Mouse (Mus musculus): Measurements from ENCODE around the gene Slamf8. TPM values are rescaled to one million over a fixed set of nuclear protein-coding genes. Genes with fewer than 3 reads are reported as not detected.

Gene Slamf8
- polyA plus RNA-seq, 1 experiment from 2014 or later, result not detected

DNA sequence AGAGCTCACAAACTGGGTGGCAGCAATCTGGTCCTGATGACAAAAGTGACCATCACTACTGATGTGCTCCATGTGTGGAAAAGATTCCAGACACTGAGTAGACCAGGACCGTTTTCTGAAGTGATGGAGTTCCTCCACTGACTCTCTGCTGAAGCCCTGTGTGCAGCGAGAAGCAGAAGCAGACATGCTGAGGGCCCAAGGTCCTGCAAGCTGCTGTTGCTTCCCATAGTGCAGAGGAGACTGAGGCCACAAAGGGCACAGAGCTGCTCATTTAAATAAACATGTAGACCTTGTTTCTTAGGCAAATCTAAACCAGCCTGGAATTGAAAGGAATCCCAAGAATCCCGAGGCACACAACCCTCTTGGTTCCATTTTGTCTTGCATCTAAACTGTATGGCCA is 3.0 kb upstream of the Slamf8 start:
- Histone ChIP-seq H3K27ac (replicated peaks) (no peak overlapping the region), H3K9ac (no peak overlapping the region), H3K4me1 (no peaks in the 10 kb centered on the region), H3K9me3 (replicated peaks) (no peaks in the 10 kb centered on the region), H3K4me3 (replicated peaks) (no peak overlapping the region), H3K27me3 (no peaks in the 10 kb centered on the region), H3K4me2 (replicated peaks) (no peak overlapping the region), H3K36me3 (no peaks in the 10 kb centered on the region)
- WGBS, result 63% methylated on average over 3 of the region's 3 CpGs
- no peak for ATAC-seq (ENCODE audit: insufficient number of reproducible peaks, low FRiP score, low TSS enrichment, low read depth)

DNA sequence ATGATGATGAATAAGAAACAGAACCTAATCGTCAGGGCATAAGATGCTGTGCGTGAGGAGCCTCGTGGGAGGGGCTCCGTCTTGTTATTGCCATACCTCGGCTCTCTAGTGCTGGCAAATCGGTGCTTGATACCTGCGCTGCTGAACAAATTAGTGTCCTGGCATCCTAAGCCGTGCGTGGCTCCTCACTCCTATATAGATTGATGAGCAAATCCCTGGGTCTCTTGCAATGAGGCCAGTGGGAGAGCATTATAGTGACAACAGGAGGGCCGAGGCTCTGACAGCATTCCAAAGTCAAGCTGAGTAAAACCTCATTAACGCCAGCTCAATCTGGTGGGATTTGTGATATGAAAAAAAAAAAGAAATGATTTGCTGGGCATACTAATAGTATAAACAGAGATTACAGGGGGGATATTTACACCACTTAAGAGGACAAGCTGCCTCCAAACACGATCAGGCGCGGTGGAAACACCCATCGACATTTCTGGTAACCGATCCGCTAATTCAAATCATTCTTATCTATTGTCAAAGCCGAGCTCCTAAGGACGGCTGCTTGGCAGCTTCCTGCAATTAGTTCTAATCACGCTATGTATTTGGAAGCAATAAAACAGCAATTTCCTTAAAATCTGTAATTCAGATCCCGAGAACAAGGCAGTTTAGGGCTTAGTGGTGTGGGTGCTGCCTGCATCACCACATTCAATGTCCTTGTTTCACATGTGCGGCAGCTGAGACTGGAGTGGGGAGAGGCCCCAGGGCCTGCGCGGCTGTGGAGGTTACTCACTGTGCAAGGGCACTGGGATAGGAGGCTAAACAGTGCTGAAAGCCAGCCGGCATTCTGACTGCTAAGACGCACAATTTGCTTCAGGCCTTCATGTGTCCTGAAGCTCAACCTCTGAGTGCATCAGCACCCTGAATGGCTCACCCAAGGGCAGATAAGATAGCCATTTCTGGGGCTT is 4.5 kb downstream of the Slamf8 start:
- Histone ChIP-seq H3K9me3 (replicated peaks) (no peaks in the 10 kb centered on the region), H3K27ac (replicated peaks) (no peak overlapping the region), H3K4me2 (replicated peaks) (no peak overlapping the region), H3K36me3 (no peaks in the 10 kb centered on the region), H3K4me1 (no peaks in the 10 kb centered on the region), H3K9ac (no peak overlapping the region), H3K27me3 (peaks cover 16% of the 10 kb centered on the region), H3K4me3 (replicated peaks) (no peak overlapping the region)
- no peak for ATAC-seq (ENCODE audit: insufficient number of reproducible peaks, low FRiP score, low TSS enrichment, low read depth)
- 24% methylated on average over 26 of the region's 26 CpGs for WGBS

DNA sequence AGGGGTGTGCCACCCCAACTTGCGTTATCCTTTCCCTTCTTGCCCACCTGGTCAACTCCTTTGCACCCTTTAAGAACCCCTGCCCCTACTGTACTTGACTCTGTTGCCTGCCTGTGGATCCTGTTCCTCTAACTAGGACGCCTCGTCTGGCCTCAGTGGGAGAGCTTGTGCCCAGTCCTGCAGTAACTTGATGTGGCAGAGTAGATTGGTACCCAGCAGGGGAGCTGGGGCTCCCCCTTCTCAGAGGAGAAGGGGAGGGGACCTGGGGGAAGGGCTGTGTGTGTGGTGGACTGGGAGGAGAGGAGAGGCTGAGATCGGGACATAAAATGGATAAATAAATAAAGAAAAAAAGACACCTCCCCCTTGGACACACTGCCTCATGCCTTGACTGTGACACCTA is 5.3 kb downstream of the Slamf8 start:
- no peak overlapping the region for H3K27ac ChIP-seq (replicated peaks)
- H3K4me3 ChIP-seq (replicated peaks), result no peak overlapping the region
- peaks cover 16% of the 10 kb centered on the region for H3K27me3 ChIP-seq
- H3K9ac ChIP-seq, result no peak overlapping the region
- H3K4me2 ChIP-seq (replicated peaks), result no peak overlapping the region
- ATAC-seq (ENCODE audit: insufficient number of reproducible peaks, low FRiP score, low TSS enrichment, low read depth), result no peak
- WGBS, result 40% methylated on average over 4 of the region's 4 CpGs
- no peaks in the 10 kb centered on the region for H3K4me1 ChIP-seq
- H3K9me3 ChIP-seq (replicated peaks), result no peaks in the 10 kb centered on the region
- H3K36me3 ChIP-seq, result no peaks in the 10 kb centered on the region

DNA sequence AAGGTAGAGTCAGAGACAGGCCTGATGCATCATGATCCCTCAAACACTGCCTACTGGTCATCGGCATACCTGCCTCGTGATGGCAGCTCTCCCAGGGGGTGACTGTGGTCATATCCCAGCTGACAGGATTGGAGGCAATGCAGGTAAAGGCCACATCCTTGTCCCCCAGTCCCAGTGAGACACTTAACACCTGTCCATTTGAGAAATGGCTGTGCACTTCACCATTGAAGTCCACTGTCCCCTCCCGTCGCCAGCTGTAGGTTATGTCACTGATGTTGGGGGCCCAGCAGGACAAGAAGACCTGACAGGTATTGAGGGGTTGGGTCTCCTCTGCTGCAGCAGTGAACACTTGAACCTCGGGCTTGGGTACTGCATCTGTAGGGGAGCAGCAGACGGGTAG is 6.1 kb downstream of the Slamf8 start:
- WGBS, result 86% methylated on average over 6 of the region's 6 CpGs
- no peak for ATAC-seq (ENCODE audit: insufficient number of reproducible peaks, low FRiP score, low TSS enrichment, low read depth)

DNA sequence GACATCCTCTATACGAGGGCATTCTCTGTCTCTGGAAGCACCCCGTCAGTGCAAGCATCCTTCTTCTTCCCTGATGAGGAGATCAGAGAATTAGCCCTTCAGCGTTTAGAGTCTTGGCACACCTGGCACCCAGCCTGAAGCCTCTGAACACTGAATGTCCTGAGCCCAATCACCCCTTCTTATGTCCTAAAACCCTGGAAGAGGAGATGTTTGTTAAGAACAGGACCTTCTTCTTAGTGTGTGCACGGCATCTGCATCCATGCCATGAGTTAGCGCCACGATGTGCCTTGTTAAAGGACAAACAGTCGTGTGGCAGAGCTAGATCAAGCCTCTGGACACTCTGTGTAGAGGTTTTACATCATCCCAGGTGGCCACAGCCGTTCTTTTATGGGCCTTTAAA is 7.9 kb downstream of the Slamf8 start:
- Histone ChIP-seq H3K9me3 (replicated peaks) (no peaks in the 10 kb centered on the region), H3K4me2 (replicated peaks) (no peak overlapping the region), H3K36me3 (no peaks in the 10 kb centered on the region), H3K4me1 (no peaks in the 10 kb centered on the region), H3K4me3 (replicated peaks) (no peak overlapping the region), H3K9ac (no peak overlapping the region), H3K27me3 (peaks cover 16% of the 10 kb centered on the region), H3K27ac (replicated peaks) (no peak overlapping the region)
- ATAC-seq (ENCODE audit: insufficient number of reproducible peaks, low FRiP score, low TSS enrichment, low read depth), result no peak
- 87% methylated on average over 8 of the region's 8 CpGs for WGBS

More for the DNA sequence above, 6.1 kb downstream of the Slamf8 start:
- no peak overlapping the region for H3K4me3 ChIP-seq (replicated peaks)
- H3K9me3 ChIP-seq (replicated peaks), result no peaks in the 10 kb centered on the region
- H3K27ac ChIP-seq (replicated peaks), result no peak overlapping the region
- no peaks in the 10 kb centered on the region for H3K4me1 ChIP-seq
- no peak overlapping the region for H3K4me2 ChIP-seq (replicated peaks)
- peaks cover 16% of the 10 kb centered on the region for H3K27me3 ChIP-seq
- no peak overlapping the region for H3K9ac ChIP-seq
- no peaks in the 10 kb centered on the region for H3K36me3 ChIP-seq

DNA sequence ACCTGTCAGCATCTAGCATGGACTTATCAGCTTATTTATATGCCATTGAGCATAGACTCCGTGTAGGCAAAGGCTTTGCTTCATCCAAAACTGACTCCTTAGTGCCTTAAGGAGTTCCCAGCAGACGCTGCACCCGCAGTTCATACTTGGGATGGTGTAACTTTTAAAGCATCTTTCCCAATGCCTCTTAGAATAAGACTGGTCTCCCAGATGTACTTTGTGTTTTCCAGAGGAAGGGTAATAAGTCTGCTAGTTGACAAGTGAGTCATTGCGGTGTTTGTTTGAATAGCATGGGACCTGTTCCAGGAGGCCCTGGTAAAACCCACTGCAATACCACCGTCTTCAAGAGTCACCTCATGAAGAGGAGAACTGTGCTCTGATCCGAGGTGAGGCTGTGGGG is 10.3 kb downstream of the Slamf8 start:
- Histone ChIP-seq H3K27ac (replicated peaks) (no peak overlapping the region), H3K9ac (no peak overlapping the region), H3K36me3 (no peaks in the 10 kb centered on the region), H3K9me3 (replicated peaks) (no peaks in the 10 kb centered on the region), H3K27me3 (peaks cover 10% of the 10 kb centered on the region), H3K4me3 (replicated peaks) (no peak overlapping the region), H3K4me2 (replicated peaks) (no peak overlapping the region), H3K4me1 (no peaks in the 10 kb centered on the region)
- WGBS, result 77% methylated on average over 6 of the region's 6 CpGs
- no peak for ATAC-seq (ENCODE audit: insufficient number of reproducible peaks, low FRiP score, low TSS enrichment, low read depth)

GRCm38 (mm10) chr1:172567758-172568157 is 22.6 kb downstream of the Slamf8 start:
- Histone ChIP-seq H3K9me3 (replicated peaks) (no peaks in the 10 kb centered on the region), H3K27ac (replicated peaks) (no peak overlapping the region), H3K27me3 (0 out of 2 replicates have a peak, but pooled peaks cover 8% of the 10 kb centered on the region), H3K36me3 (no peaks in the 10 kb centered on the region), H3K4me1 (peaks cover 16% of the 10 kb centered on the region), H3K4me3 (replicated peaks) (no peak overlapping the region), H3K4me2 (replicated peaks) (no peak overlapping the region), H3K9ac (no peak overlapping the region)
- ATAC-seq (ENCODE audit: insufficient number of reproducible peaks, low FRiP score, low TSS enrichment, low read depth), result peak; percentile 31; the same call in 1 of the 2 replicates
- WGBS, result 19% methylated on average over 4 of the region's 4 CpGs

DNA sequence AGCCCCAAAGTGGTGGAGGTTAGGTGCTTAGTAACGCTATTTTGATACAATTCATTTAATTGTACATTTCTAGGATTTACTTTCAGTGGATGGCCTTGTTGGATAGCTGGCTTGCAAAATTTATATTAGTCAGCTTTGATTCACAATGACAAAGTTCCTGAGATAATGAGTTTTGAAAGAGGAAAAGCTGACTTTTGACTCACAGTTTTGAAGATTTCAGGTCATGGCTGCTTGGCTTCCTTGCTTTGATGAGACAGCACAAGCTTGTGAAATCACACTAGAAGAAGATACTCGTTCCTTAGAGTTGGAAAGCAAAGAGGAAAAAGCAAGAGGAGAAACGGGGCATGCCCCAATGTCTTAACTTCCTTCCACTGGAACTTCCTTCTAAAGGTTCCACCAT is 24.2 kb downstream of the Slamf8 start:
- WGBS, result 72% methylated on average over 3 of the region's 3 CpGs
- Histone ChIP-seq H3K9me3 (replicated peaks) (no peaks in the 10 kb centered on the region), H3K9ac (no peak overlapping the region), H3K4me3 (replicated peaks) (no peak overlapping the region), H3K4me1 (peaks cover 27% of the 10 kb centered on the region), H3K4me2 (replicated peaks) (no peak overlapping the region), H3K27ac (replicated peaks) (no peak overlapping the region), H3K27me3 (peaks cover 21% of the 10 kb centered on the region), H3K36me3 (no peaks in the 10 kb centered on the region)
- no peak for ATAC-seq (ENCODE audit: insufficient number of reproducible peaks, low FRiP score, low TSS enrichment, low read depth)

- H3K4me3 ChIP-seq (replicated peaks), result peak overlapping the region; percentile 69
- H3K27me3 ChIP-seq, result peaks cover 31% of the 10 kb centered on the region
- peaks cover 21% of the 10 kb centered on the region for H3K4me1 ChIP-seq
- H3K4me2 ChIP-seq (replicated peaks), result peak overlapping the region; percentile 98
- no peaks in the 10 kb centered on the region for H3K9me3 ChIP-seq (replicated peaks)
- no peak overlapping the region for H3K27ac ChIP-seq (replicated peaks)
- peak overlapping the region; percentile 57; the same call in 1 of the 2 replicates for H3K9ac ChIP-seq
- ATAC-seq (ENCODE audit: insufficient number of reproducible peaks, low FRiP score, low TSS enrichment, low read depth), result no peak
- 2% methylated on average over 10 of the region's 10 CpGs for WGBS
- no peaks in the 10 kb centered on the region for H3K36me3 ChIP-seq
These were observed 26.9 kb downstream of the Slamf8 start for GRCm38 (mm10) chr1:172563465-172563828.

- Histone ChIP-seq H3K27ac (replicated peaks) (peak overlapping the region; percentile 58; the same call in 1 of the 2 replicates), H3K4me2 (replicated peaks) (peak overlapping the region; percentile 98), H3K4me3 (replicated peaks) (peak overlapping the region; percentile 69), H3K9ac (peak overlapping the region; percentile 57), H3K36me3 (no peaks in the 10 kb centered on the region), H3K27me3 (peaks cover 31% of the 10 kb centered on the region), H3K4me1 (peaks cover 19% of the 10 kb centered on the region), H3K9me3 (replicated peaks) (no peaks in the 10 kb centered on the region)
- ATAC-seq (ENCODE audit: insufficient number of reproducible peaks, low FRiP score, low TSS enrichment, low read depth), result peak; percentile 84
- under 1% methylated on average over 60 of the region's 66 CpGs for WGBS
These were observed 27.5 kb downstream of the Slamf8 start for GRCm38 (mm10) chr1:172562641-172563464.

GRCm38 (mm10) chr1:172555638-172556037 is 34.7 kb downstream of the Slamf8 start, which contains the start of gene Vsig8:
Gene Vsig8 (plus strand): TSS chr1:172555938.
- H3K27me3 ChIP-seq, result peaks cover 6% of the 10 kb centered on the region
- H3K4me1 ChIP-seq, result peaks cover 32% of the 10 kb centered on the region
- H3K4me2 ChIP-seq (replicated peaks), result no peak within 1 kb of the TSS
- H3K4me3 ChIP-seq (replicated peaks), result no peak within 1 kb of the TSS
- H3K27ac ChIP-seq (replicated peaks), result no peak within 1 kb of the TSS
- H3K36me3 ChIP-seq, result no peaks in the 10 kb centered on the region
- ATAC-seq (ENCODE audit: insufficient number of reproducible peaks, low FRiP score, low TSS enrichment, low read depth), result no peak
- H3K9ac ChIP-seq, result no peak within 1 kb of the TSS
- H3K9me3 ChIP-seq (replicated peaks), result no peaks in the 10 kb centered on the region
- WGBS, result 70% methylated on average over 11 of the region's 11 CpGs
